In the genomic region with DNA sequence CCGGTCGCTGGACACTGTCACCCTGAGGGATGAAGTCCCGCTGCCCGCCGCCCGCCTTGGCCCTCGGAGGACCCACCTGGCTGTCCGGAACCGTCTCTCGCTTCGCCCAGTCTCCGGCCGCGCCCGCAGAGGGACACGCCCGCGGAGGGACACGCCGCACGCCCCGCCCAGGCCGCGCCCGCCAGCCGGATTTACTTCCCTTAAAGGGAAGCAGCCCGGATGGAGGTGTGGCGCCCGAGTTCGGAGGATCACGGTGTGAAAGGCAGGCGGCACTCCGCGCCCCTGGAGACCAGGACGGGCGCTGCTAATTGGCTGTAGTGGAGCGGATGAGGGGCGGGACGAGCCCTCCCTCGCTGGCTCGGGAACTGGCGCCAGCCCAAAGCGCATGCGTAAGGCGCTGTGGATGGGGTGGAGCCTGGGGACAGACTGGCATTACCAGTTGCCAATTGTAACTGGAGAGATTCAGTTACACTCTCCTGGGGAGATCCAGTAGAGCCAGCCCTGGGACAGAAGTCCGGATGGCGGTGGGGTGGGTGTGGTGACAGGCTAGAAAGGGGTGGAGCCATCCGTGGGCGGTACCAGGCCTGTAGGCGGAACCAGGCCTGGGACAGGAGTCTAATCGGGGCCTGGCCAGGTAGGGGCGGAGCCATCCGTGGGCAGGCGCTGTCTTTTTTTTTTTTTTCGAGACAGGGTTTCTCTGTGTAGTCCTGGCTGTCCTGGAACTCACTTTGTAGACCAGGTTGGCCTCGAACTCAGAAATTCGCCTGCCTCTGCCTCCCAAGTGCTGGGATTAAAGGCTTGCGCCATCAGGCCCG, we compare ENCODE assay signal across 1 mouse cellular context.
A peak's percentile ranks its signal among the peaks of the same experiment; 100 is the strongest.
TF ChIP-seq lines count a peak whose summit lies in the region.

Gene Mob3a, minus strand, starts transcription at position 257 of the 815 bp plus-strand sequence.
Gene Izumo4, plus strand, starts transcription at position 464 of the 815 bp plus-strand sequence.

TF ChIP-seq in MEL, 35 proteins besides CTCF, POLR2A, EP300 and RAD21 (continued from another document):
- no peak for TF ChIP-seq TBP (IDR thresholded peaks at IDR 0.05; ENCODE audit: low read depth, low read length)
- no peak for TF ChIP-seq E2F4 (IDR thresholded peaks at IDR 0.05; ENCODE audit: borderline replicate concordance, low read depth, low read length)
- 0 out of 2 replicates have a peak, but pooled peaks have one; percentile 30 for TF ChIP-seq TCF12 (IDR thresholded peaks at IDR 0.05; ENCODE audit: low read depth, low read length)
- TF ChIP-seq USF2 (IDR thresholded peaks at IDR 0.05; ENCODE audit: borderline replicate concordance in 1 of 2, insufficient read depth in 1 of 2, low read depth in 1 of 2, low read length in 2 of 2), result no peak
- TF ChIP-seq UBTF (IDR thresholded peaks at IDR 0.05; ENCODE audit: borderline replicate concordance, insufficient read depth, low read depth, low read length), result 0 out of 2 replicates have a peak, but pooled peaks have one; percentile 54
- TF ChIP-seq NRF1 (IDR thresholded peaks at IDR 0.05; ENCODE audit: insufficient read depth, low read depth, low read length, poor library complexity, severe bottlenecking), result peak; percentile 100; the same call in 1 of the 2 replicates
- no peak for TF ChIP-seq RCOR1 (IDR thresholded peaks at IDR 0.05; ENCODE audit: low read depth, low read length)
- peak; percentile 56; the same call in 1 of the 2 replicates for TF ChIP-seq NELFE (IDR thresholded peaks at IDR 0.05; ENCODE audit: low read depth, low read length)
- TF ChIP-seq ELF1 (IDR thresholded peaks at IDR 0.05; ENCODE audit: low read depth, low read length), result peak; percentile 63
- peak; percentile 83 for TF ChIP-seq SIN3A (IDR thresholded peaks at IDR 0.05; ENCODE audit: low read length)
- peak; percentile 81 for TF ChIP-seq MXI1 (IDR thresholded peaks at IDR 0.05; ENCODE audit: low read depth, low read length)
- TF ChIP-seq ZKSCAN1 (IDR thresholded peaks at IDR 0.05; ENCODE audit: low read depth, low read length), result no peak
- TF ChIP-seq POLR2AphosphoS5 (IDR thresholded peaks at IDR 0.05; ENCODE audit: borderline replicate concordance, low read depth, low read length), result no peak
- TF ChIP-seq JUND (IDR thresholded peaks at IDR 0.05; ENCODE audit: low read depth, low read length), result no peak
- TF ChIP-seq MAZ (IDR thresholded peaks at IDR 0.05; ENCODE audit: low read depth, low read length), result no peak; the same call in 1 of the 2 replicates
- TF ChIP-seq MAFK (IDR thresholded peaks at IDR 0.05; ENCODE audit: borderline replicate concordance, low read depth, low read length), result no peak
- TF ChIP-seq MEF2A (IDR thresholded peaks at IDR 0.05; ENCODE audit: extremely low read depth, insufficient replicate concordance, low read depth, low read length, poor library complexity, severe bottlenecking), result no peak
